Mouse (Mus musculus): ENCODE data around the gene Supt3. TPM values are rescaled to one million over a fixed set of nuclear protein-coding genes. Genes with fewer than 3 reads are reported as not detected.
A peak's percentile ranks its signal among the peaks of the same experiment; 100 is the strongest.

Gene Supt3
- polyA plus RNA-seq, 1 experiment: 12.6 TPM

DNA sequence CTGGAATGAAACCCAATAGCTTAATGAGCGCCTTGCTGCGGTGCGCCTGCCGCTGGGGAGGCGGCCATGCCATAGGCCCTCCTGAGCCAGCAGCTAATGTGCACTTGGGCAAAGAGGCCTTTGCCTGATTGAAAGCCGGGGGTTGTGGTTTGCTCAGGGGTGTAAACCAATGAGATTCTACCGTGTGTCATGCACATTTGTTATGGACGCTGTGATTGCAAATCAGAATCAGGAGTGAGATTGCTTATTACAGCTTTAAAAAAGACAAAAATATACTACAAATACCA lies 296.3 kb downstream of the Supt3 start:
- Histone ChIP-seq H3K27ac (ENCODE audit: control insufficient read depth, insufficient read depth, low read depth, low read length, poor library complexity) (no peak overlapping the region), H3K4me1 (ENCODE audit: control insufficient read depth, insufficient read depth, low read length) (no peaks in the 10 kb centered on the region), H3K4me3 (replicated peaks; ENCODE audit: control insufficient read depth, low read depth, low read length) (no peak overlapping the region)
- TF ChIP-seq POLR2A (IDR thresholded peaks at IDR 0.05; ENCODE audit: borderline replicate concordance, control insufficient read depth, low read depth, low read length) (no peak; the same call in 1 of the 2 replicates), CTCF (IDR thresholded peaks at IDR 0.05; ENCODE audit: control insufficient read depth, insufficient read depth, low read length) (no peak)
- 88% methylated on average over 8 of the region's 8 CpGs for WGBS

DNA sequence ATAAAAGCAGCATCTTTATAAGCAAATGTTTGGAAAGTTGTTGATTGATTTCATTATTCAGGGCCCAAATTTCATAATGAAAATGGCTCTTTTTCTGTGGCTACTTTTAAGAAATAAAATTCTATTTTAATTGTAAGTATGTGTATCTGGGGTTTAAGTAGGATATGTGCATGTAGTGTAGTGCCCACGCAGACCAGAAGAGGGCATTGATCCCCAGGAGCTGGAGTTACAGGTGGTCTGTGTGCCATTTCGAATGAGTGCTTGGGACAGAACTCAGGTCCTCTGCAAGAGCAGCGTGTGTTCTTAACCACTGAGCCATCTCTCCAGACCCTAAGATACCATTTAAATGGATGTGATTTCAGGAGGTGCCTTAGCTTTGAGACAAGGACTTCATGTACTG lies 296.8 kb downstream of the Supt3 start:
- TF ChIP-seq POLR2A (IDR thresholded peaks at IDR 0.05; ENCODE audit: borderline replicate concordance, control insufficient read depth, low read depth, low read length): no peak
- peak; percentile 28 for TF ChIP-seq CTCF (IDR thresholded peaks at IDR 0.05; ENCODE audit: control insufficient read depth, insufficient read depth, low read length)
- H3K4me3 ChIP-seq (replicated peaks; ENCODE audit: control insufficient read depth, low read depth, low read length): no peak overlapping the region
- H3K27ac ChIP-seq (ENCODE audit: control insufficient read depth, insufficient read depth, low read depth, low read length, poor library complexity): no peak overlapping the region
- 87% methylated on average over 3 of the region's 3 CpGs for WGBS
- H3K4me1 ChIP-seq (ENCODE audit: control insufficient read depth, insufficient read depth, low read length): no peaks in the 10 kb centered on the region

DNA sequence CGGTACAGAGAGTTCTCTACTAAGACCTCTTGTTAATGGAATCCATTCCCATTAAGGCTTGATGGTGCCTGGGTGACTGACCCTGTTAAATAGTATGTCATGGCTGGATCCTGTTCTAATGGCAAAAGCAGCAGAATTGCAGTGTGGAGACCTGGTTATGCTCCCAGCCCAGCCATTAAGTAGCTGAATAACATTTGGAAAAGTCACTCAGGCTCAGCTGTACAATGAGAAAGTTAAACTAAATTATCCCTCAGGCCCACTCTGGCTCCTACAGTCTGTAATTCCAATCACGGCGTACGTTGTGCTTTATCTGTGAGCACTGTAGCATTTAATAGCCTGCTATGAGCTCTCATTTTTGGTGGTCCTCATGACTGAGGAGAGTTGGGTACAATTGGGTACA lies 300.0 kb downstream of the Supt3 start:
- Histone ChIP-seq H3K27ac (ENCODE audit: control insufficient read depth, insufficient read depth, low read depth, low read length, poor library complexity) (no peak overlapping the region), H3K4me3 (replicated peaks; ENCODE audit: control insufficient read depth, low read depth, low read length) (no peak overlapping the region), H3K4me1 (ENCODE audit: control insufficient read depth, insufficient read depth, low read length) (no peaks in the 10 kb centered on the region; the same call in 1 of the 2 replicates)
- TF ChIP-seq POLR2A (IDR thresholded peaks at IDR 0.05; ENCODE audit: borderline replicate concordance, control insufficient read depth, low read depth, low read length): no peak
- TF ChIP-seq CTCF (IDR thresholded peaks at IDR 0.05; ENCODE audit: control insufficient read depth, insufficient read depth, low read length): no peak
- WGBS: 91% methylated on average over 4 of the region's 4 CpGs

DNA sequence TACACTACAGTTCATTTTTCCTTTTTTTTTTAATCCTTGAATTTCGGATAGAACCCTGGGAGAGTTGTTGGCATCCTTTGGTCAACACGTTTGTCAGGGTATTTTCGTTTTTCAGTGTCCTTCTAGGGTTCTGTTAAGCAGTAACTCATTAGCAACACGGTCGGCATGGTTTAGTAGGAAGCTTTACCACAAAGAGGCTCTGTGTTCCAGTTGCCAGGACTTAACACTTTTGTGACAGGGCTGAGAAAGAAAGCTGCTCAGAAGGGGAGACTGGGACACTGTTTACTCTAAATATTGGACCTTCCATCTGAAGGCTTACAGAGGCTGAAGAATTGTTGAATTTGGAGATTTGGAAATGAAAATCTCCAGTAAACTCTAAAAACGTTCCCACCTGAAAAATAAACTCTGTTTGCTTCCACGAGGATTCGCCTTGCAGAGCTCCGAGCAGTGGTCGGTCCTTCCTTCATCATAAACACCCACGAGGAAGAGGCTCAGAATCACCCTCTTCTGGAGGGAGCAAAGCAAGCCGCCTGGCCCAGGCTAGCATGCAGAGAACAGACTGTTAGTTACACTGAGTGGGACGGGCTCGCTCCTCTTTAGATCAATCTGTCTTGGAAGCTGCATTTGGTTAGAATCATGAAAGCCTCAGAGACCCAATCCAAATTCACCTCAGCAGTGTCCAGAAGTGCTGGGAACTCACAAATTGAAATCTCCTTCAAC lies 301.1 kb downstream of the Supt3 start:
- H3K4me1 ChIP-seq (ENCODE audit: control insufficient read depth, insufficient read depth, low read length): no peaks in the 10 kb centered on the region; the same call in none of the 2 replicates
- no peak overlapping the region for H3K4me3 ChIP-seq (replicated peaks; ENCODE audit: control insufficient read depth, low read depth, low read length)
- WGBS: 84% methylated on average over 14 of the region's 14 CpGs
- H3K27ac ChIP-seq (ENCODE audit: control insufficient read depth, insufficient read depth, low read depth, low read length, poor library complexity): no peak overlapping the region
- no peak for TF ChIP-seq CTCF (IDR thresholded peaks at IDR 0.05; ENCODE audit: control insufficient read depth, insufficient read depth, low read length)
- TF ChIP-seq POLR2A (IDR thresholded peaks at IDR 0.05; ENCODE audit: borderline replicate concordance, control insufficient read depth, low read depth, low read length): no peak

- no peak for TF ChIP-seq CTCF (IDR thresholded peaks at IDR 0.05; ENCODE audit: control insufficient read depth, insufficient read depth, low read length)
- no peak for TF ChIP-seq POLR2A (IDR thresholded peaks at IDR 0.05; ENCODE audit: borderline replicate concordance, control insufficient read depth, low read depth, low read length)
- Histone ChIP-seq H3K4me1 (ENCODE audit: control insufficient read depth, insufficient read depth, low read length) (no peaks in the 10 kb centered on the region; the same call in none of the 2 replicates), H3K4me3 (replicated peaks; ENCODE audit: control insufficient read depth, low read depth, low read length) (no peak overlapping the region), H3K27ac (ENCODE audit: control insufficient read depth, insufficient read depth, low read depth, low read length, poor library complexity) (no peak overlapping the region)
- 83% methylated on average over 8 of the region's 8 CpGs for WGBS
Measured at GRCm38 (mm10) chr17:45081521-45081920, 304.6 kb downstream of the Supt3 start.

- WGBS: 65% methylated on average over 8 of the region's 8 CpGs
- no peaks in the 10 kb centered on the region; the same call in none of the 2 replicates for H3K4me1 ChIP-seq (ENCODE audit: control insufficient read depth, insufficient read depth, low read length)
- no peak overlapping the region for H3K27ac ChIP-seq (ENCODE audit: control insufficient read depth, insufficient read depth, low read depth, low read length, poor library complexity)
- TF ChIP-seq POLR2A (IDR thresholded peaks at IDR 0.05; ENCODE audit: borderline replicate concordance, control insufficient read depth, low read depth, low read length) (no peak), CTCF (IDR thresholded peaks at IDR 0.05; ENCODE audit: control insufficient read depth, insufficient read depth, low read length) (no peak)
- H3K4me3 ChIP-seq (replicated peaks; ENCODE audit: control insufficient read depth, low read depth, low read length): no peak overlapping the region
Measured at GRCm38 (mm10) chr17:45081955-45082475, 305.1 kb downstream of the Supt3 start.

- WGBS: 87% methylated on average over 5 of the region's 5 CpGs
- H3K4me1 ChIP-seq (ENCODE audit: control insufficient read depth, insufficient read depth, low read length): no peaks in the 10 kb centered on the region; the same call in none of the 2 replicates
- no peak overlapping the region for H3K4me3 ChIP-seq (replicated peaks; ENCODE audit: control insufficient read depth, low read depth, low read length)
- no peak for TF ChIP-seq CTCF (IDR thresholded peaks at IDR 0.05; ENCODE audit: control insufficient read depth, insufficient read depth, low read length)
- no peak for TF ChIP-seq POLR2A (IDR thresholded peaks at IDR 0.05; ENCODE audit: borderline replicate concordance, control insufficient read depth, low read depth, low read length)
- no peak overlapping the region for H3K27ac ChIP-seq (ENCODE audit: control insufficient read depth, insufficient read depth, low read depth, low read length, poor library complexity)
Measured at GRCm38 (mm10) chr17:45086361-45086760, 309.4 kb downstream of the Supt3 start.

GRCm38 (mm10) chr17:45087022-45087421 lies 310.1 kb downstream of the Supt3 start:
- H3K4me3 ChIP-seq (replicated peaks; ENCODE audit: control insufficient read depth, low read depth, low read length): no peak overlapping the region
- H3K27ac ChIP-seq (ENCODE audit: control insufficient read depth, insufficient read depth, low read depth, low read length, poor library complexity): no peak overlapping the region
- whole genome bisulfite sequencing: 88% methylated on average over 5 of the region's 5 CpGs
- H3K4me1 ChIP-seq (ENCODE audit: control insufficient read depth, insufficient read depth, low read length): no peaks in the 10 kb centered on the region; the same call in none of the 2 replicates
- TF ChIP-seq CTCF (IDR thresholded peaks at IDR 0.05; ENCODE audit: control insufficient read depth, insufficient read depth, low read length) (no peak), POLR2A (IDR thresholded peaks at IDR 0.05; ENCODE audit: borderline replicate concordance, control insufficient read depth, low read depth, low read length) (no peak)
